Mouse (Mus musculus): ENCODE data around the gene Iscu. TPM values are rescaled to one million over a fixed set of nuclear protein-coding genes. Genes with fewer than 3 reads are reported as not detected.

Gene Iscu
- 39.3 TPM for total RNA-seq (2023)

DNA sequence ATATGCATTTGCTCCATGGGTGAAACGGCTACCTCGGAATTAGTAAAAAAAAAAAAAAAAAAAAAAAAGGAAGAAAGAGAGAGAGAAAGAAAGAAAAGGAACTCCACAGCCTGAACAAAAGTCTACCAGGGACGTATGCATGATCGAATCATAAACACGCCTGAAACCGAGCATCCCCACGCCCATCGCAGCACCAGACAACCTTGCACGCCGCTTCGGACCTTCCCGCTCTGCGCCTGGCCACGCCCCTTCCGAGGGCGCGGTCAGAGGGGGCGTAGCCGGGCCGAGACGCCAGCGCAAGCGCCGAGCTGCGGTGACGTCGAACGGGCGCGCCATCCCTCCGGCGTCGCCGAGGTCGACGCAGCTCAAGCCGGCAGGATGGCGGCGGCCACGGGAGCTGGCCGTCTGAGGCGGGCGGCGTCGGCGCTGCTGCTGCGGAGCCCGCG is at the start of gene Iscu, which contains the start of gene Sart3:
Iscu (plus strand) TSS at position 299 of the 446 bp plus-strand sequence.
Sart3 (minus strand) TSS at position 61 of the 446 bp plus-strand sequence.

DNA sequence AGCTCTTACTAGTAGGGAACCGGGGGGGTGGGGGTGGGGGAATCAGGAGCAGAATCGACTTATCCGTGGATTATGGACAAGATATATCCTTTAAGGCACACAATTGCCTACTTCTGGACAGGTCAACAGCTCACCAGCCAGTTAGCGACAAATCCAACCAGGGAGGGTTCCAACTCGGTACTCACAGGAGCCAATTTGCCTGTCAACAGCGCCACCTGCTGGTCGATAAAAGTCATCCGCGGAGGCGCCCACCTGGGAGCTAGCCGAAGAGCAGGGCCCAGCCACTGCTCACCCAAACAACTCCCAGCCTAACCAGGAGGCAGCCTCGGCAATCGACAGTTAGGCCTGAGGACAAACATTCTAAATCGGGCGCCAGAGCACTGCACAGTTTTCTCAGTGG is 48.1 kb upstream of the Iscu start, which contains the start of gene 1700069L16Rik:
1700069L16Rik (minus strand) TSS at position 327 of the 400 bp plus-strand sequence.

DNA sequence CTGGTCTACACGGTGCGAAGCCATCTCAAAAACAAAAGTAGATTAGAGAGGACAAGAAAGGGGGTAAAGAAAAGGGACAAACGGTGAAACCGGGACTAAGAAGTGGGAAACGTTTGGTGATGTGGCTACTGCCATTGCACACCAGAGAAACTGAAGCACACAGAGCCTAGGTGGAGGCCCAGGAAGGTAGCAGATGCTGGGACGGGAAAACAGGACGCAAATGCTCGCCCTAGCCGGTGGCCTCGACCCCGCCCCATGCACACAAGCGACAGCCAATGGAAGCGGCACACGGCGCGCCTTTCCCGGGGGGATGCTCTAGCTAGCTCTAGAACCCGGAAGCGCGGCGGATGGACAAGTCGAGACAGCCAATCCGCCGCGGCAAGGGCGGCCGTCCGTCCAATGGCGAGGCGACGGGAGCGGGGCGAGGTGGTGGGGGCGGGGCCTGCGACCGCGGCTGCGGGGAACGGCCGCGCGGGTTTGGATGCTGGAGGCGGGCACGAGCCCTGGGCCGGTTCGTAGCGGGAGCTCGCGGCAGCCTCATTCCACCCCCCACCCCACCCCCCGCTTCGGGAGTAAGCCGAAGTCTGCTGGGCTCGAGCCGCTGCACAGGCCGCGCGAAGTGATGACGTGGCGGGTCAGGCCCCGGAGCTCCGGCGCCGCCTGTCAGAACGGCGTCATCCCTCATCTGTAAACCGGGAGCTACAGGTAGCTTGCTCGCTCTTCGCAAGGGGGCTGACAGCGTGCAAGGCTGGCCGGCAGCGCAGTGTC is 37.0 kb upstream of the Iscu start, which contains the start of gene Ficd:
Ficd (plus strand) TSS at position 459 of the 768 bp plus-strand sequence.

DNA sequence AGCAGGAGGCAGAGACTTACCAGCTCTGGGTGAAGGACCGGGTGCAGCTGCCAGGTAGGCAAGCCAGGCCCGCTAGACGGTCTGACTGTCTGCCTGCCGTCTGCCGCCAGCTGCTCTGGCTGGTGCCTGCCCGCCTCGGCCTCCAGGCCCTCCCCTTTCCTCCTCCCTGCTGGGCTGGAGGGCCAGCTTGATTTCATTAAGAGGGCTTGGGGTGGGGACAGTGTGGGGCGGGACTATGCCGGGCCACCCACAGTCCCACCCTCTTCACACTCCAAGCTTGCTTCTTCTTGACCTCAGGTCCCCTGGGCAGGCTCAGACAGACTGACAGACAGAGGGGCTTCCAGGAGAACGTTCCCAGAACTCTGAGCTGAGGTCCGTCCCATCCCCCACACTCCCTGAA is 27.7 kb downstream of the Iscu start, which contains the start of gene Tmem119:
Tmem119 (minus strand) TSS at position 237 of the 400 bp plus-strand sequence.

Other genes starting within 250 kb of the Iscu start
- 1.1 TPM for gene Cmklr1, start 122.3 kb upstream of the Iscu start, total RNA-seq (2023)
- not detected for gene 1700069L16Rik, start 48.0 kb upstream of the Iscu start, total RNA-seq (2023)
- gene Ficd, start 36.9 kb upstream of the Iscu start, total RNA-seq (2023), result 5.8 TPM
- gene Sart3, start 238 bp upstream of the Iscu start, total RNA-seq (2023), result 84.3 TPM
- gene Tmem119, start 27.8 kb downstream of the Iscu start, total RNA-seq (2023), result not detected
- 305 TPM for gene Selplg, start 59.9 kb downstream of the Iscu start, total RNA-seq (2023)
- gene Coro1c, start 136.0 kb downstream of the Iscu start, total RNA-seq (2023), result 63.3 TPM
- gene Ssh1, start 221.1 kb downstream of the Iscu start, total RNA-seq (2023), result 37.2 TPM
- gene Dao, start 231.0 kb downstream of the Iscu start, total RNA-seq (2023), result not detected

All from CD4-positive naive resting alpha-beta T cell, adult 76 days (primary cell).